Mouse (Mus musculus) forelimb bud, embryonic 11.5 days (tissue): Measurements from ENCODE around the gene Ablim1.
A peak's percentile ranks its signal among the peaks of the same experiment; 100 is the strongest.

ENCODE experiments used
- DNase-seq: peaks from one replicate; pipeline ENCODE4 v3.0.0-alpha.2; 2012; ENCODE audit warnings: low read depth, low spot score

Gene Ablim1

DNA sequence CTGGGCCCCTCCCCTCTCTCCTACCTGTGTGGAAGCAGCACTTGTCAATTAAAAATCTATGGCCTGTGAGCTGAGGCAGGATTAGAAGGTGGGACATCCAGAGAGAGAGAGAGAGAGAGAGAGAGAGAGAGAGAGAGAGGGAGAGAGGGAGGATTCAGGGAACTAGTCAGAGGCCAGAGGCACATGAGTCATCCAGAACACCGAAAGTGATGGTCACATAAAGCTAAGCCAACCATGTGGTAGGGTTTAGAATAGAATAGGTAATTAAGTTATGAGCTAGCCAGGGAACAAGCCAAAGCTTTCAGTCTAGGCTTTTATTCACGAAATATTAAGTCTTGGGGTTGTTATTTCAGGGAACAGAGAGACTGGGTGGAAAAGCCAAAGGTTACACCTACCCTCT lies 10.1 kb downstream of the Ablim1 start:
- DNase-seq: no peak

- DNase-seq: no peak
Observed at GRCm38 (mm10) chr19:57301961-57302395, 12.7 kb downstream of the Ablim1 start.

DNA sequence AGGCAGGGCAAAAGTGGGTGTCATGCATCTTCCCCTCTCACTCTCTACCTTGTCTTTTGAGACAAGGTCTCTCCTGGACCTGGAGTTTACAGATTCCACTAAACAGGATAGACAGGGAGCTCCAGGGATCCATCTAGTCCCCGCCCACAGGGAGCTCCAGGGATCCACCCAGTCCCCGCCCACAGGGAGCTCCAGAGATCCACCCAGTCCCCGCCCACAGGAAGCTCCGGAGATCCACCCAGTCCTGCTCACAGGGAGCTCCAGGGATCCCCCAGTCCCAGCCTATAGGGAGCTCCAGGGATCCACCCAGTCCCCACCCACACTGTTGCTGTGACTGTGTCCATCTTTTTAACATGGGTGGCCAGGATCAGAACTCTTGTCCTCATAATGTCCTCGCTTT lies 16.7 kb downstream of the Ablim1 start:
- no peak for DNase-seq

DNA sequence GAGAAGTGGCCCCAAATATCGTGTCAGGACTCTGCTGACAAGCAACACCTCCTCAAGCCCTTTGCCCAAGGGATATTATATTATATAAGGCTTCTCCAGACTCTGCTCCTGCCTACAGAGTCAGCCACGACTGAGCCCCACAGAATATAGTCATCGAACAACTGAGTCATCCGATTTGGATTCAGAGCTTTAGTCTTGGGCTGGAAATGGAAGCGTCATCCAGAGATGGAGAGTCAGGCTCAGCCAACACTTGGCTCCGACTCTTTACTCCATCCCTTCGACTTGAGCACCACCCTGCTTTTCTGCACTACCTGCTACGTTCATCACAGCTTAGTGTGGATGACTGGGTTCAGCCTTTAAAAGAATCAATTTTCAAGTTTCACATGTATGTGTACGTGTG lies 17.3 kb downstream of the Ablim1 start:
- DNase-seq: no peak

DNA sequence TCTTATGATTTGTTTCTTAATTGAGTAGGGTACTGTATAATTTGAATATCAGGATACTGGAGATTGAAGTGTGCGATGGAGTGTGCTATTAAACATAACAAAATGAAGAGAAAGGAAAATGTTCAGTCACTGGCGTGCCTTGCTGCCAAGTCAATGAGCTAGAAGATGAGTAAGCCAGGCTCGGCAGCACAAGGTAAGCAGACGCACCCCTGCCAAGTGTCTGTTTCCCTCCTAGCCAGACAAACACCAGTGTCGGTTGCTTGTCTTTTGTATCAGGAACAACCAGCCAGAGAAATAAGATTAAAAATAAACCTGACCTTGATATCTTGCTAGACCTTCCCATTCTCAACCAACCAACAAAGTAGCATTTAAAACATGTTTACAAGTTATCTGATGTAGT lies 18.2 kb downstream of the Ablim1 start:
- DNase-seq: no peak

DNA sequence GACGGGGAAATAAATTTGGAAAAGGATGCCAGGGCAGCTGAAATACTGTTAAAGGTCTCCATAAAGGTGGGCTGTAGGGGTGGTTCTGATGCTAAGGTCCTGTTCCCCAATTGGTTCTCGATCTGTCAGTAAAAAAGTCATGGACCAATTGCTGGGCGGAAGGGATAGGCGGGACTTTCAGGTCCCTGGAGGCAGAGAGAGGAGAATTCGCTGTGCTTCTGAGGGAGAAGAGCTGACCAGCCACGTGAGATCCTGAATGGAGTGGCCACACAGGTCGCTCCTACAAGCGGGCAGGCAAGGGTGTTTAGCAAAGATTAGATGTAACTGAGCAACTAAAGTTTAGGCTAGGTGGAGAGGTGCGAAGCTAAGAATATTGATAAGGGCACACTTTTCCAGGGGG lies 19.2 kb downstream of the Ablim1 start:
- no peak for DNase-seq

DNA sequence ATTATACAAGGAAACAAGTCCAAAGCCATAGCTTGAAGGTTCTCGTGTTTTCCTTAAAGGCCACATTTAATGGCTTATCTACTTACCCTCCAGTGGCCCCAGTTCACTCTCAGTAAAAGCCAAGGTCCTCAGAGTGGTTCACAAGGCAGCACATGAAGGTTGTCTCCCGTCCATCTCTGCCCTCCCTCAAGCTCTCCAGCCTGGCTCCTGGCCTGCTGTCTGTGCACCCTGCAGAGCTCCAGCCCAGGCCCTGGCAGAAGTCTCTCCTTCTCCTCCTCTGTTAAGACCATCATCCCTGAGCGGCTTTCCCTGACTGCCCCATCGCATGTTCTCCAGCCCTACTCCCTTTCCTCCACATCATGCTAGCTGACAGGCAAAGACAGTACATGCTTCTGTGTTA lies 20.4 kb downstream of the Ablim1 start:
- DNase-seq: no peak

GRCm38 (mm10) chr19:57293737-57294136 lies 21.0 kb downstream of the Ablim1 start:
- no peak for DNase-seq

GRCm38 (mm10) chr19:57283310-57283709 lies 31.4 kb downstream of the Ablim1 start:
- no peak for DNase-seq

DNA sequence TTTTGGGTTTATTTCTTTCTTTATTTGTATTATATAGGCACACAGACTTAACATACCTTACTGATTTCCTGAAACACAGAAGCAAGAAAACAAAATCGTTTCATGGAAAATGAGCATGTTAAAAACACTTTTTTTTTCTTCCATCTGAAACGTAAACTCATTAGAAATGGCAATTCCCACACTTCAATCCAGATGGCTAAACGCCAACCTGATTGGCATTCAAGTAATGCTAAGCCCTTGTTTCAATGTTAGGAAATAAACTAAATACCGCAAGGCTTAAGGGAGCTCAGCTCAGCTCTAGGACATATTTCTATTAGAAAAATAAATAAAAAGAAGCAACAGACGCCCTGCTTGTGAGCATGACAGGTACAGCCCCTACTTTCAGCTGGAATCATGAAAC lies 32.1 kb downstream of the Ablim1 start:
- no peak for DNase-seq

GRCm38 (mm10) chr19:57279666-57280065 lies 35.1 kb downstream of the Ablim1 start:
- no peak for DNase-seq

- no peak for DNase-seq
Observed at GRCm38 (mm10) chr19:57278263-57278662, 36.5 kb downstream of the Ablim1 start.

DNA sequence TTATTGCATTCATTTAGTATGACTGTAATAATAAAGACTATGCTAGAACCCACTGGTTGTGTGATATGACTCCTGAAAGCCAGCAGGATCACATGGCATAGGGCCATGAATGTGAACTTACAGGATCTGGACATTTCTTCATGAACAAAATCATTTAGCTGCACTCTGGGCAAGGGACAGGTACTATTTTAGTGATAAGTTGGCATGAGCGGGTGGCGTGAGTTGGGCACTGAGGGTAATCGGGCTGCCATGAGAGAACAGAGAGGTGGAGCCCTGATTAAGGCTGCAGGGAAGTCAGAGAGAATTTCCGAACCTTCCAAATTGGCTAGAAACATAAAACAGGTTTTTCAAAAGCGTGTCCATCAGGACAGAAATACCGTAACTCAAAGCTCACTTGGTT lies 37.7 kb downstream of the Ablim1 start:
- DNase-seq: no peak

GRCm38 (mm10) chr19:57275166-57275953 lies 39.4 kb downstream of the Ablim1 start:
- peak; percentile 27 for DNase-seq

- peak; percentile 26 for DNase-seq
Observed at GRCm38 (mm10) chr19:57274717-57275116, 40.0 kb downstream of the Ablim1 start.

DNA sequence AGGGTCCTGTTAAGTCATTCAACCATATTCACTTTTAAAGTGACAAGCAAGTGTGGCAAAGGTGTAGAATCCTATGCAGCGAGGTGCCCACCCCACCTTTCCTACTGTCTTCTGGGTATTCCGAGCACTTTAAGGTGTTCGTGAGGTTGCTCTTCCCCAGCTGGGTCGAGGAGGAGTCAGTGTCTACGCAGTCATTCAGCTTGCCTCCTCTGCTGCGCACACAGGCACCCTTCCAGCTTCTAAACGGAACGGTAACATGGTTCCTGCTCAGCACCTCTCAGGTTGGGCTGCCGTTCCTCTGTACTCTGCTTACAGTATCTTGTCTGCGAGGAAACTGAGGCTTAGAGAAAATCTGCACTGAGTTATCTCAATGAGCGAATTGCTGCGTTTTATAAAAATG lies 40.4 kb downstream of the Ablim1 start:
- no peak for DNase-seq

DNA sequence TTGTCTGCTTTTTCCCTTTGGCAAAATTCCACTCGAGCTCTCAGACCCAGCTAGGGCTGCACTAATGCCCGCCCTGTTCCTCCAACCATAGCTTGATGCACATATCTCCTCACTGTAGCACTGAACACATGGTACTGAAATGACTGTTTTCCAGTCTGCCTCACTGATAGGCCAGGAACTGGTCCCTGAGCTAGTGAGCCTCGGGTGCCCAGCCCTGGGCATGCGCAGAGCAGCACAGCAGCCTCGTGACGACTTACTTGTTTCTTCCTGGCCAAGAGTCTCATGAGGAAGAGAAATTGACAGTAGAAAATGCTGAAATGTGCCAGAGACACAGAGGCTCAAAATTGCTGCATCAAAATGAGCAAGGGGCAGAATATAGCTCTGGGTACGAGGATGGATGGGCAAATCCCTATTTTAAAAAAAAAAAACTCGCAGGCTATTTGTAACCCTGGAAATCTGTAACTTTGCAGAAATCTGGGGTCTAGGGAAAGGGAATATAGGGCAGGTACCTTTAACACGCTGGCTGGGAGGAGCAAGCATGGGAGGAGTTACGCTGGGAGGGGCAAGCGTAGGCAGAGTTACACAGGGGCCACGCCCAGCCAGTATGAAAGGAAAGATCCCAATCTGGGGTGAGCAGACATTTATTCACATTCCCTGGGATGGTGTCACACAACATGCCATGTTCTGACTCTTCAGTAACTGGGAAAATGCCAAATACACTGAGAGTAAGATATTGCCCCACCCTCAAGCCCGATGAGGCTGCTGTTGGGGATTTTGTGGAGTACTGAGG lies 41.7 kb downstream of the Ablim1 start:
- DNase-seq: no peak

- DNase-seq: no peak
Observed at GRCm38 (mm10) chr19:57271757-57272156, 43.0 kb downstream of the Ablim1 start.

- DNase-seq: no peak
Observed at GRCm38 (mm10) chr19:57270711-57271110, 44.0 kb downstream of the Ablim1 start.

DNA sequence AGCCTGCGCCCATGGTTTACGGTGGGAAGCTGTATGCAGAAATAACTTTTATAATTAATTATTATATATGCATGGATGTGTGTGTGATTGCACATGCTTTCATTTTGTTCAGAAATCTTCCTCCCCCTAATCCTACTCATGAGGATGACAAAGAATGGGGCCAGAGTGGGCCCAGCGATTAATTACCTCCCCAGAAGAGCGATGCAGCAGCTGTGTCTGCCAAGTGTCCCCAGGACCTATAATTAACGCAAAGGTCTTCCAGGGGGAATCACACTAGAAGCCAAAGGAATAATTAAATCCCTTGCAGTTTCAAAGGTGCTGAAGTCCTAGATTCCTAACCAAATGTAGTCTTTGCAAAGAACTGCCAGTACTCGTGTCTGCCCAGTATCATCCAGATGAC lies 44.9 kb downstream of the Ablim1 start:
- no peak for DNase-seq

GRCm38 (mm10) chr19:57267531-57267930 lies 47.2 kb downstream of the Ablim1 start:
- DNase-seq: no peak

DNA sequence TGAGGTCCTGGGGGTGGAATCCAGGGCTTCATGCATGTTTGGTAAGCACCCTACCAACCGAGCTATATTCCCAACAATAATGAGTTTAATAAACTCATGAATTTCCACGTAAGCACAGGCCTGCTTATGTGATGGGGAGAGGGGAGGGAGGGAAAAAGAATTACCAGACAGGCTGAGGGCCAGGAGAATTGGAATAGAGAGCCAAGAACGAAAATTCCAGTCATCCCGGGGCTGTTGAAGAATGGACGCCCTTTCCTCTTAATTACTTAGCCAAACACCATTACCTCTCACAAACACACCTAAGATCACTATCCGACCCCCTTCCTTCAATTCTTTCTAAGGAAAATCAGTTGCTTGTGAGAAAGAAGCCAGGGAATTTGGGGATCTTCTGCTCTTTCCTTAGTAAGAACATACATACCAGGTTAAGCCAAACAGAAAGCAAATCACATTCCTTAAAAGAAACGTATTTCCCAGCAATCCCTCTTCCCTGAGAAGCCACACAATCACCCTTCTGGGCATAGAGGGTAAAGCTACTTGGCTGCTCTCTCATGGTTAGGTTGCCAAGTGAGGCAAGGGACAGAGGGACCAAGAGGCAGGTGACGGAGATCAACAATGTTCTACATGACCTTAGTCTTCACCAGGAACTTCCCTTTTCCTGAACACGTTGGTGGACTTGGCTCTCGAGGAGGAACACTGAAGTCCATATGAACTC lies 48.2 kb downstream of the Ablim1 start:
- DNase-seq: no peak
